Mouse (Mus musculus) spleen, embryonic (tissue): Measurements from ENCODE around the gene Tm6sf2.

Source experiments
- CTCF ChIA-PET: fragments of 350-600 bp; sonication (Branson Sonifier 250); formaldehyde crosslinking; loops from one replicate; lab custom pipeline; 2022; lab: Charles Lee

Tm6sf2 gene

GRCm38 (mm10) chr8:70072441-70073069 is at the start of gene Tm6sf2:
TSS of gene Tm6sf2 (plus strand) at chr8:70072924.
- CTCF ChIA-PET, result no interaction called here

- CTCF ChIA-PET, result no interaction called here
Observed at GRCm38 (mm10) chr8:70023596-70023995, 49.1 kb upstream of the Tm6sf2 start.

- CTCF ChIA-PET, result interaction anchor here (0.6 kb wide), 1 partner anchor 208 kb away, joined by 3 read pairs; no protein-coding TSS in a partner anchor
Observed at GRCm38 (mm10) chr8:70026151-70026550, 46.6 kb upstream of the Tm6sf2 start.

GRCm38 (mm10) chr8:70030255-70030654 is 42.5 kb upstream of the Tm6sf2 start:
- CTCF ChIA-PET, result no interaction called here

- CTCF ChIA-PET, result no interaction called here
Observed at GRCm38 (mm10) chr8:70037994-70038393, 34.7 kb upstream of the Tm6sf2 start.

GRCm38 (mm10) chr8:70041885-70042546 is 30.7 kb upstream of the Tm6sf2 start:
- CTCF ChIA-PET, result interaction anchor here (0.5 to 1.0 kb wide), 2 partner anchors 70 to 137 kb away, joined by 3 to 8 read pairs; no protein-coding TSS in a partner anchor

- CTCF ChIA-PET, result no interaction called here
Observed at GRCm38 (mm10) chr8:70042583-70043455, 29.9 kb upstream of the Tm6sf2 start, which contains the start of the genes Mau2 and Sugp1. TSS of gene Mau2 (minus strand) at chr8:70042734. TSS of gene Sugp1 (plus strand) at chr8:70042813.

- CTCF ChIA-PET, result no interaction called here
Observed at GRCm38 (mm10) chr8:70043996-70044395, 28.7 kb upstream of the Tm6sf2 start.

- CTCF ChIA-PET, result no interaction called here
Observed at GRCm38 (mm10) chr8:70049662-70050061, 23.1 kb upstream of the Tm6sf2 start.

- CTCF ChIA-PET, result interaction anchor here (0.6 to 0.7 kb wide), 3 partner anchors 47 to 135 kb away, joined by 3 to 5 read pairs (median 3); no protein-coding TSS in a partner anchor
Observed at GRCm38 (mm10) chr8:70050434-70050833, 22.3 kb upstream of the Tm6sf2 start.

- CTCF ChIA-PET, result no interaction called here
Observed at GRCm38 (mm10) chr8:70057721-70058120, 15.0 kb upstream of the Tm6sf2 start.

GRCm38 (mm10) chr8:70071836-70072440 is 786 bp upstream of the Tm6sf2 start:
- CTCF ChIA-PET, result no interaction called here

- CTCF ChIA-PET, result no interaction called here
Observed at GRCm38 (mm10) chr8:70073120-70073519, 396 bp downstream of the Tm6sf2 start.

- CTCF ChIA-PET, result no interaction called here
Observed at GRCm38 (mm10) chr8:70073682-70074081, 958 bp downstream of the Tm6sf2 start.

- CTCF ChIA-PET, result no interaction called here
Observed at GRCm38 (mm10) chr8:70081976-70082375, 9.3 kb downstream of the Tm6sf2 start.

GRCm38 (mm10) chr8:70083285-70083684 is 10.6 kb downstream of the Tm6sf2 start, which contains the start of gene Hapln4:
TSS of gene Hapln4 (plus strand) at chr8:70083457.
- CTCF ChIA-PET, result no interaction called here

GRCm38 (mm10) chr8:70084191-70085065 is 11.7 kb downstream of the Tm6sf2 start:
- CTCF ChIA-PET, result no interaction called here

- CTCF ChIA-PET, result no interaction called here
Observed at GRCm38 (mm10) chr8:70086151-70086550, 13.4 kb downstream of the Tm6sf2 start.

- CTCF ChIA-PET, result no interaction called here
Observed at GRCm38 (mm10) chr8:70087237-70087636, 14.5 kb downstream of the Tm6sf2 start.

GRCm38 (mm10) chr8:70087836-70088650 is 15.3 kb downstream of the Tm6sf2 start:
- CTCF ChIA-PET, result no interaction called here
